In the genomic region with DNA sequence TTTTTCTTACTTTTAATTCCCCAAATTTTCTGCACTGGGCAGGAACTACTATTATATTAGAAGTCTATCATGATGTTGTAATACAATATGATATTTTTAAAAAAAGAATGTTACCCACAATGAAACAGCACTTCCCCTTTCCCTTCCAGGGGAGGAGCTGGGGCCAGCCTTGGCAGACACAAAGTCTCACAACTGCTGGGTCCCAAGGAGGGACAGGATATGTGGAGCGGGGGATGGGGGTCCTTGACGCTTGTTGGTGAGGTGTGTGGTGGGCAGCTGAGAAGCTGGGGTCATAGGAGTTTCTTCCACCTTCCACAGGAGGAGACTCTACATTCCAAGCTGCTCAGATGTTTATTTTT, we compare ENCODE assay signal across 16 mouse cellular contexts. TPM values are rescaled to one million over a fixed set of nuclear protein-coding genes. Genes with fewer than 3 reads are reported as not detected.
A peak's percentile ranks its signal among the peaks of the same experiment; 100 is the strongest.
DNase-seq lines count a peak whose midpoint lies in the region; ATAC-seq lines count a peak whose summit lies in the region.
"Had no signal": no experiment of that assay in that cellular context is flagged by ENCODE, and none has a peak within 500 bp of the region (broad histone marks: within the 10 kb centered on the region; RNA-seq: fewer than 3 reads in every experiment).

No protein-coding gene starts in this region.

- H3K27ac ChIP-seq in macrophage = peak overlapping the region; percentile 55
- H3K27ac ChIP-seq: forebrain, embryonic 13.5 days; heart, embryonic 15.5 days; hindbrain, embryonic 15.5 days; kidney, embryonic 15.5 days; midbrain, embryonic 15.5 days; neural tube, embryonic 15.5 days had no signal

- peak; percentile 67 to 78 for ATAC-seq in hematopoietic stem cell, adult 5-6 weeks (replicated peaks in 1 of 2; ENCODE audit: insufficient read depth in 1 of 2, low FRiP score in 2 of 2, low TSS enrichment in 1 of 2, low read depth in 1 of 2, poor library complexity in 2 of 2, severe bottlenecking in 2 of 2)
- no peak for ATAC-seq in CD4-positive, CD25-positive, alpha-beta regulatory T cell, adult 4 months
- ATAC-seq: forebrain, embryonic 13.5 days; midbrain, embryonic 15.5 days had no signal

- 0% methylated on average over 2 of the region's 2 CpGs for WGBS in macrophage (ENCODE audit: missing documents)

- peak; percentile 38 for DNase-seq in thymus, postnatal 14 days
- no peak for DNase-seq in thymus, postnatal 25 days
- DNase-seq in kidney, adult 11 months = no peak
- no peak for DNase-seq in embryo, embryonic 10 days (ENCODE audit: low spot score)
- DNase-seq: cerebellum, postnatal 10 days; right cerebral cortex, postnatal 25 days had no signal

- no peak overlapping the region for H3K4me3 ChIP-seq in macrophage (ENCODE audit: inconsistent target)
- H3K4me3 ChIP-seq: forebrain, embryonic 13.5 days; heart, embryonic 15.5 days; hindbrain, embryonic 15.5 days; kidney, embryonic 15.5 days; liver, embryonic 15.5 days; midbrain, embryonic 15.5 days; neural tube, embryonic 15.5 days had no signal

- H3K36me3 ChIP-seq in macrophage (ENCODE audit: inconsistent target) = no peaks in the 10 kb centered on the region
- H3K36me3 ChIP-seq: heart, embryonic 15.5 days; hindbrain, embryonic 15.5 days; kidney, embryonic 15.5 days; liver, embryonic 15.5 days; midbrain, embryonic 15.5 days; neural tube, embryonic 15.5 days had no signal

- no peaks in the 10 kb centered on the region for H3K79me2 ChIP-seq in macrophage (ENCODE audit: inconsistent target)

RNA-seq across cellular contexts. Expression of a gene that starts 2.6 kb away (rescaled TPM):
- total RNA-seq in hematopoietic stem cell, adult 5-6 weeks (2017) = 17.9 and 23.6 TPM in 2 replicates
- 1 to 10 TPM in 13 of 26 experiments, under 1 TPM in 11, not detected in 2; 0.25 to 2.1 (median 1.3) TPM for total RNA-seq in macrophage (2018; cell fraction: chromatin; rRNA removed)
- under 1 TPM in 25 of 26 experiments, not detected in 1; 0.06 to 0.38 (median 0.20) TPM for total RNA-seq in macrophage (2018; cell fraction: cytosol; rRNA removed)
- 1 to 10 TPM in 11 of 26 experiments, under 1 TPM in 15; 0.25 to 3.8 (median 0.71) TPM for total RNA-seq in macrophage (2018; cell fraction: nucleus; rRNA removed)
- 0.11 to 0.28 TPM (median 0.17 TPM) in 3 replicates for polyA plus RNA-seq in macrophage (2018)
- 1 to 10 TPM in 1 of 2 experiments, under 1 TPM in 1; 0.80 to 2.1 TPM for polyA plus RNA-seq in CD4-positive, CD25-positive, alpha-beta regulatory T cell, adult 4 months (2017; shearing (Covaris generic))
